Mouse (Mus musculus): ENCODE results near the gene Mtus2.

Gene Mtus2

DNA sequence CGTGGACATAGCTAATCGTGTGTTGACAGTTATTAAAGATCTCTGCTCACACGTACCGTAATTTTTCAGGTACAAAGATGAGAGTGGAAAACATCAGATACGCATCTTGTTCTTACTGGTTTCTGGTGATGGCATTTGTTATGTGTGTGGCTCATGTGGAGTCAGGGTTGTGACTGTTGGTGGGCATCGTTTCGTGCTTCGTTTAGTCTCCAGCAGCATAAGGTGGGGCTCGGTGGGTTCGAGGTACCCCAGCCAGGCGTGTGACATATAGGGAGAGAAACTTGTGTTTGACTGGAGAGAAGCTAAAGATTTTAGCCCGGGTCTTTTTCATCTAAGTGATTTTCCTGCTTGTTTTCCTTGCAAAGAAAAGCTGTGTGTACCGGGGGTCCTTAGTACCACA is 1.4 kb downstream of the Mtus2 start:
- DNase-seq = no peak

DNA sequence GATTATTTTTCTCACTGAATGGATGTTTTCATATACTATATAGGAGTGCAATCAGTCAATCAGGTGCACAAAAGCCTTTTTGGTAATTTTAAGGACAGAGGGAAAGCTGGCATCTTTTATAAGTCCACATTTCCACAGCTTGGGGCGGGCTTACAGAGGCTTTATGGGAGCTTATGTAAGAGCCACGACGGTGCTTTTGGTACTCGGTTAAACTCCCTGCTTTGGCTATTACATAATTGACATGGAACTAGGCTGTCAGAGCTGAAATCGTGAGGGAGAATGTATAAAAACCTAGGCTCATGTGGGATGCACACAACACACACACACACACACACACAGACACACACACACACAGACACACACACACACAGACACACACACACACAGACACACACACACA is 2.0 kb downstream of the Mtus2 start:
- no peak for DNase-seq

DNA sequence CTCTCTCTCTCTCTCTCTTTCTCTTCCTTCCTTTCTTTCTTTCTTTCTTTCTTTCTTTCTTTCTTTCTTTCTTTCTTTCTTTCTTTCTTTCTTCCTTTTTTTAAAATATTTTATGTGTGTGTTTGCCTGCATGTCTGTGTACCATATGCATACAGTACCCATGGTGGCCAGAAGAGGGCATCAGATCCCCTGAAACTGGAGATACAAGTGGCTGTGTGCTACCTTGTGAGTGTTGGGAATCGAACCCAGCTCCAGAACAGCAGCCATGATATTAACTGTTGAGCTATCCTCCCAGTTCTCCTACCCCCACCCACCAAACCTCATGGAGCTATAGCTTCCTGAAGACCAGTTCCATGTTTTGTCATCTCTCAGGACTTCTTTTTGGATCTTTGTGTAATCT is 3.7 kb downstream of the Mtus2 start:
- DNase-seq = peak in 1 of 2 experiments; percentile 20

DNA sequence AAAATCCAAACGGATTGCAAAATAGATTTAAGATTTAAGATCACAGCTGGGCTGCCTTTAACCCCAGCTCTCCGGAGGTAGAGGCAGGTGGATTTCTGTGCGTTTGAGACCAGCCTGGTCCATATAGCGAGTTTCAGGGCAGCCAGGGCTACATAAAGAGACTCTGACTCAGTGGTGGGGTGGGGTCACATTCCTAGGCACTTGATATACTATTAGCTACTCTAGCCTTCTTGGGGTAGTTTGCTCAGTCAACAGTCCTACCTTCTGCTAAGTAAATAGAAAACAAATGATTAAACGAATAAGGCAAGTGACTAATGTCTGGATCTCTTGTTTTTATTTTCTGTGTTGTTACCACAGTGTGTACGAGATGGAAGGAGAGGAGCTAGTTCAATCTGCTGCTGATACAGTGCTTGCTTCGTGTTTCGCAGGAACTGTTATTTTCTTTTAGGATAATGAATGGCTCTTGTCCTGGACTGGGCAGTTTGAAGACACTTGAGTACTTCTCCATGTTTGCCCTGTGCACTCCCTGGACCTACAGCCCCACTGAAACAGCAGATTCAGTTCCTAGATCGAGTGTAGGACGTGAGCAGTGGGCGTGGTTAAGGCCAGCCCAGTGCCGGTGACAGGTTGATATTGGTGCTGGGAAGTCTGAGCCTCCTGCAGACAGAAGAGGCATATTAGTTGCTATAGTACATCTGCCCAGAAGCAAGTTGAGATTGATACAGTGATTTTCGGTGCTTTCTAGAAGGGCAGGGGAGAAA is 6.9 kb downstream of the Mtus2 start:
- peak; percentile 10 to 12 for DNase-seq

DNA sequence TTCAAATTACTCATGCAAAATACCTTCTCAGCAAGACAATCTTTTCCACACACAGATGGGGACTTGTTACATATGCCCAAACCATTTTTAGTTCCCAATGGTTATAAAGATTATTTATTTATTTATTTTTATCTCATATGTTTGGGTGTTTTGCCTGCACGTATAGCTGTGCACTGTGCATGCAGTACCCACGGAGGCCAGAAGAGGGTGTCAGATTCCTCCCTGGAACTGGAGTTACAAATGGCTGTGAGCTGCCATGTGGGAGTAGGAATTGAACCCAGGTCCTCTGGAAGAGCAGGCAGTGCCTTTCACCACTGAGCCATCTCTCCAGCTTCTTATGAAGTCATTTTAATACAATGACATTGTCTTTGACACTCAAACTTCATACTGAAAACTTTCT is 7.7 kb downstream of the Mtus2 start:
- DNase-seq = peak; percentile 15 to 19

DNA sequence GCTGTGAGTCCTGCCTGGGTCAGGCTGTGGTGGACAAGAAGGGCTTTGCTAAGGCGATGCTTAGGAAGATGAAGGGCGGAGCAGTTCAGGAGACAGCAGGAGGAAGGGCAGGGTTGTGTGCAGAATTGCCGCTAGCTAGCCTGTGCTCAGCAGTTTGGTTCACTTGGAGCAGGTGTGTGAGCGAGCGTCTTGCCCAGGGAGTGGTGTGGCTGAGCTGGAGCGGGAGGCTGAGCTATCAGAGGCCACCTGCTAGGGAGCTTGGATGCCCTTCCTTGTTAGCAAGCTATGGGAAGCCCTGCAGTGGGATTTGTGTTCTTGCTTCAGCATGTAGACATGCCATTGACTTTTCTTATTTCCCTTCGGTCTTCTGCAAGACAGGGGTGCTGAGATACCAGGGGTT is 9.5 kb downstream of the Mtus2 start:
- no peak for DNase-seq

DNA sequence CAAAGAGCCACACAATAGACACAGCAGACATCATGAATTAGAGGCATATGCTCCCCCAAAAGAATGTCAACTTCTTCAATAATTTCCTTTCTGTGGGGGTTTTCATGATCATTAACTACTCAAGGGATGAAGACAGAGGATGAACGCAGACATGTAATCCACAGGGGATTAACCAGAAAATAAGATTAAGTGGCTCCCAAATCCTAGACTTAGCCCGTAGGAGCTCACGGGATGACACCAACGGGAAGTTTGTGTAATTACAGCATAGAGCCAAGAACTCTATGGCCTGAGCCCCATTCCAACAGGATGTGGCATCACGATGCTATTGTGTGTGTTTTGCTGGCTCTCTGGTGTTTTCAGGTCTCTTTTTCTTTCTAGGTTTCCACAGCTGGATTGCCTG is 12.4 kb downstream of the Mtus2 start:
- DNase-seq = no peak

DNA sequence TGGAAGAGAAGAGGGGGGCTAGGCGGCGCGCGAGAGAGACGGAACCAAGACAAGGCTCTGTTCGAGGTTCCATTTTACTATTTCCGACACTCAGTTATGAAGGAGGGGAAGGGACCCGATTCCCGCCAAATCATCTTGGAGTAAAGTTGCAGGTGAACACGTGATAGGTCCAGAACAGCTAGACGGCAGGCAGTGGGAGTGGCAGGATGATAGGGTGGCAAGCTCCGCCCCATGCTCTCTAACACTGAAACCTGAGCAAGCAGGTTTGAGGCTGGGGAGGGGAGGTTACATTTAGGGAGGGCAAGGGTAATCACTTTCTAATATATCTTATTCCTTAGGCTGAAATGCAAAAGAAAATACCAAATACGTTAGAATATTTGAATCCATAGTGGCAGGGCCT is 18.9 kb downstream of the Mtus2 start:
- no peak for DNase-seq

DNA sequence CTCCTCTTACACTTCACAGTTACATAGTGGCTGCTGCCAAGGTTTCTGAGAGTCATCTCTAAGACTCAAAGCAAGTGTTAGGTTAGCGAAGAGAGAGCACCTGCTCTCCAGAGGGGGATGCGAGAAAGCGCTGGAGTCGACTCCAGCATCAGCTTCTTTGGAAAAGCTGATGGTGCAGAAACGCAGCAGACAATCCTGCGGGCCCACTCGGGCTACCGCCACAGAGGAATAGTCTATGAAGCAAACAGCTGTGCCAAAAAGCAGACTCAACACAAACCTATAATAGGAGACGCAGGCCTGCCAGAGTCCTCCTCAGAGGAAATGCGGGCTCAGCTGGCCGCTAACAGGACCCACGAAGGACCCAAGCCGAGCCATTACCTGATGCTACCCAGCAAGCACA is 23.5 kb downstream of the Mtus2 start:
- DNase-seq = no peak

DNA sequence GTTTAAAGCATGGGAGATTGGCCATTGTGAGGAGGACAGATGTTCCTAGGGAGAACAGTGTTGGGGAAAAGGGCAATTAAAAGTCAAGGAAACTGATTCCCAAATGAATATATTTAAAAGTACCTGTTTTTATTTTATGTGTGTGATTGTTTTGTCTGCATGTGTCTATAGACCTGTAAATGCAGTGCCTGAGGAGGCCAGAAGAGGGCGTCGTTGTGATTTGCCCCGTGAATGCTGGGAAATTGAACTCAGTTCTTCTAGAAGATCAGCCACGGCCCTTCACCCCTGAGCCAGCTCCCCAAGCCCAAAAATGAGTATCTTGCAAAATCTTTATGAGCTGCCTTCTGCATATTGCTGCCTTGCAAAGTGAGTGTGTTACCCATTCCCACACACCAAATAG is 33.2 kb downstream of the Mtus2 start:
- DNase-seq = no peak

DNA sequence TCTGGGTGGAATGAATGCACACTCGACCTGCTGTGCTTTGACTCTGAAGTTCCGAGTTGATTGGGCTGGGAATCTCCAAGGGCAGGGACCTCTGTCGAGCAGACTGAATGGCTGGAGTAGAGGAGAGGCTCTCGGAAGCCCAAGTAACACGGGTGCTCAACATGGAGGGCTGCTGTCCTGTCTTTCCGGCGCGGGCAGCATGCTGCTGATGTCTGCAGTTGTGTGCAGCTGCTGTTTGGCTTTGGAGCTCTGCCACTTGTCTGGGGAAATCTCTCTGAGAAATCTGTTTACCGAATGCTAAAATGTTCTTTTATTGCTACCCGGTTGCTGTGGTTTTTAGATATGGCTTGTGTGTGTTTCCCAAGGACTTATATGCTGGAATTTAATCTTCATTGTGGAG is 33.7 kb downstream of the Mtus2 start:
- no peak for DNase-seq

DNA sequence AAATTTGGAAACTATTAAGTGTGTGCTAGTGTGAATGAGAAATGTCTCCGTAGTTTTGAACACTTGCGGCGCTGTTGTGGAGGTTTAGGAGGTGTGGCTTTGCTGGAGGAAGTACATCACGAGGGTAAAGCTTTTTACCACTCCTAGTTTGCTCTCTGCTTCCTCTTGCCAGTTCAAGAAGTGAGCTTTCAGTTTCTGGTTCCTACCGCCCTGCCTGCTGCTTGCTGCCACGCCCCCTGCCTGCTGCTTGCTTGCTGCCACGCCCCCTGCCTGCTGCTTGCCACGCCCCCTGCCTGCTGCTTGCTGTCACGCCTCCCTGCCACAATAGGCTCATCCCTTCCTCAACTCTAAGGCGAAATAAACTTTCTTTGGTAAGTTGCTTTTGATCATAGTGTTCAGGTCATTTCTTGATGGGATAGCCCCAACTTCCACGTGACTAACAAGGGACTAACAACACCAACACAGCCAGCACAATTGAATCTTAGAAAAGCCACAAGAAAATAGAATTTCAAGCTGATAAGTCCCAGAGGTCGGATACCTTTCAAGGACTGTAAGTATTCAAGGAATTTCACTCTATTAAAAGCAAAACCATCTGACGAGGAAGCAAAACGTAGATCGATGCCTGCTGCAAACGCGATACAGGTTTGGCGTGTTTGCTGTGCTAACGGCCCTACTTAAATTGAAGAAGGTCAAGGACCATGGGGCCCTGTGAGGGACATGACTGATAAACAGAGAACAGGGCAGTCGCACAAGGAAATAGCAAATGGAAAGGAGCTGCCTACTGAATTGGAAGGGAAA is 35.7 kb downstream of the Mtus2 start:
- peak; percentile 84 to 89 for DNase-seq

DNA sequence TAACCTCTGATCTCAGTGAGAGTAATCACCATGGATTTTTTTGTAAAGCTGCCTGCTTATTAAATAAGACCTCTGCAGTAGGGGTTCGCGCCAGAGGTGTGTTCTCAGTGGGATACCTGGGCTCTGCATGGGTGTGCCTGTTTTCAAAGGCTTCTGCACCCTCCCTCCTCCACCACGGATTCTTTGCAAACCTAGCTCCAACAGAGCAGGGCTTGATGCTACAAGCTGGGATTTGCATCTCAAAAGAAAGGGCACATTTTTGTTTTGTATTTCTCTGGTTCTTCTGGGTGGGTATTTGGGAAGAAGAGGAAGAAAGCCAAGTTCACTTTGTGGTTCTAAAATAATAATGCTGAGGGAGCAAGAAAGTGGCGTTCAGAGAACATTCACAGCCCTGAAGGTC is 48.1 kb downstream of the Mtus2 start:
- no peak for DNase-seq

DNA sequence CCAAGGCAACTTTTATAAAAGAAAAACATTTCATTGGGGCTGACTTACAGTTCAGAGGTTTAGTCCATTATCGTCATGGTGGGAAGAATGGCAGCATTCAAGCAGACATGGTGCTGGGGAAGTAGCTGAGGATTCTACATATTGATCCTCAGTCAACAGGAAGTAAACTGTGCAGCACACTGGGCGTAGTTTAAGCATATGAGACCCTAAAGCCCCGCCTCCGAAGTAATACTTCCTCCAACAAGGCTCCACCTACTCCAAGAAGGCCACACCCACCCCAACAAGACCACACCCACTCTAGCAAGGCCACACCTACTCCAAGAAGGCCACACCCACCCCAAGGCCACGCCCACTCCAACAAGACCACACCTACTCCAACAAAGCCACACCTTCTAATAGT is 55.0 kb downstream of the Mtus2 start:
- no peak for DNase-seq

DNA sequence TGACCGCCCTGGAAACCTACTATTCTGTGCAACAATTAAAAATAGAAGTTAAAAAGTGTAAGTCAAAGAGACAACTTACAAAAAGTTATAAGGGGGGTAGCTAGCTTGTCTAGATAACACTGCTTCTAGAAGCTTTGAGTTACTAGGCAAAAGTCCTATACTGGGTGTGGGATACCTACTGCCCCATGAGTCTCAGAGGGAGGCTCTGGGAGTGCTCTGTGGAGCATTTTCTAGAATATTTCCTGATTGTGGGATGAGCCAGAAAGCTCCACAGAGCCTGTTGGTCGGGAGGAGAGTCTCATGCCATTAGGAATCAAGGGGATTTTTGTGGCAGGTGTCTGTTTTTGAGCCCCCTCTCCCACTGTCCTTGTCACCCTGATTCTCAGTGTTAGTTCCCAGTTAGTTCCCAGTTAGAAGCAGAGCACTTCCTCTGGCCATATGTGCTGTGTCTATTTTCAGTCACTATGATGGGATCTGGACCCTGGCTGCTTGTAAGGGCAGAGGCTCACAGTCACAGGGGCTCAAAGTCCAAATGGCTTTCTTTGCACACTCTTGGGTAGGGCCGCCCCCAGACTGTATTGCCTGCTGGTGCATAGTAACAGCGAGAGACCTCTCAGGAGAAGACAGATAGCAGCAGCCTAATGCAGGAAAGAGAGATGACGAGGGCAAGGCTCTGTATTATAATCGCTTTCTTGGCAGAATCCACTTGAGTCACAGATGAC is 57.2 kb downstream of the Mtus2 start:
- DNase-seq = no peak

DNA sequence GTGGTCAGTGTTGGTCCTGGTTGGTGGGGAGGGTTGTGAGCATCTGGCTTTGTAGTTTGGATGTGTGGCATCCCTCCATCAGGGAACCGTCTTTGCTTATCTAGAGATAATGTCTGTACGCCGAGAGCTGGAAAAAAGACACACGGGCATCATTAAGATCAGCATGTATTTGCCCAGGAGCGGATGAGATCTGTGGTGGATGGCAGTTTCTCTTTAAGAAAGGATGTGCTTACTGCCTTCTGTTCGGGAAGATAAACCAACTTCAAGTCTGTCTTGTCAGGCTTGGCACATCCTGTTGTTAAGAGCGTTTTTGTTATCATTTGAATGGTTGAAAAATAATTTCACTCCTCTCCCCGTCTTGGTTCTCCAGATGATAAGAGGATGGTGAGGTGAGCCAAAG is 58.3 kb downstream of the Mtus2 start:
- no peak for DNase-seq

DNA sequence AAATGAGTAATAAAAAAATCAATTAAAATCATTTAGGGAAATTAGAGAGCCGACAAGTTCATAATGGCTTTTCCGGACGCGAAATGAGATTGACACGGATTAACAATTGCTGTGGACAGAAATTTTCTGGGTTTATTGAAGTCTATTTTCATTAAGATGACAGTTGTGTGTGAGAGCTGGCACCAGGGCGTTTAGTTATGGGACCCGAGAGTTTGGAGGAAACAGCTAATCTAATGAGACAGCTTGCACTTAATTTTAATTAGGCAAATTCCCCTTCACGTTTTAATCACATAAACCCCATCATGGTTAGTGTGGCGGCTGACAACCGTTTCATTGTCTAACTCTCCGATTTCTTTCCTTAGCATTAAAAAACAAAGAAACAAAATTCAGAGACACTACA is 60.3 kb downstream of the Mtus2 start:
- DNase-seq = no peak

DNA sequence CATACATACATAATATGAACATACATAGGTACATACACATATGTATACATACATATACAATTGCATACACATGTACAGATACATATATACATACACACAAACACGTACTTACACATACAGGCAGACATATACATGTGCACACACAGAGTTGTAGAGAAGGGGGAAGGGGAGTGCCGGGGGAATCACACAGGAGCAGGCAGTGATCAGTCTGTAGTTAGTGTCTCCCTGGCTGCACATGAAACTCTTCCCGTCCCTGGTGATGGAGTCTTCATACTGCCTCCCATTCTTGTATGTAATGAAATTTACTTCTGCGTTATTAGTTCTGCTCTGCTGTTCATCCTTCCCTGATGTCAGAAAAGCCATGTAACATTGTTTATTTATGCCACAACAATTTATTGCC is 65.7 kb downstream of the Mtus2 start:
- DNase-seq = no peak

DNA sequence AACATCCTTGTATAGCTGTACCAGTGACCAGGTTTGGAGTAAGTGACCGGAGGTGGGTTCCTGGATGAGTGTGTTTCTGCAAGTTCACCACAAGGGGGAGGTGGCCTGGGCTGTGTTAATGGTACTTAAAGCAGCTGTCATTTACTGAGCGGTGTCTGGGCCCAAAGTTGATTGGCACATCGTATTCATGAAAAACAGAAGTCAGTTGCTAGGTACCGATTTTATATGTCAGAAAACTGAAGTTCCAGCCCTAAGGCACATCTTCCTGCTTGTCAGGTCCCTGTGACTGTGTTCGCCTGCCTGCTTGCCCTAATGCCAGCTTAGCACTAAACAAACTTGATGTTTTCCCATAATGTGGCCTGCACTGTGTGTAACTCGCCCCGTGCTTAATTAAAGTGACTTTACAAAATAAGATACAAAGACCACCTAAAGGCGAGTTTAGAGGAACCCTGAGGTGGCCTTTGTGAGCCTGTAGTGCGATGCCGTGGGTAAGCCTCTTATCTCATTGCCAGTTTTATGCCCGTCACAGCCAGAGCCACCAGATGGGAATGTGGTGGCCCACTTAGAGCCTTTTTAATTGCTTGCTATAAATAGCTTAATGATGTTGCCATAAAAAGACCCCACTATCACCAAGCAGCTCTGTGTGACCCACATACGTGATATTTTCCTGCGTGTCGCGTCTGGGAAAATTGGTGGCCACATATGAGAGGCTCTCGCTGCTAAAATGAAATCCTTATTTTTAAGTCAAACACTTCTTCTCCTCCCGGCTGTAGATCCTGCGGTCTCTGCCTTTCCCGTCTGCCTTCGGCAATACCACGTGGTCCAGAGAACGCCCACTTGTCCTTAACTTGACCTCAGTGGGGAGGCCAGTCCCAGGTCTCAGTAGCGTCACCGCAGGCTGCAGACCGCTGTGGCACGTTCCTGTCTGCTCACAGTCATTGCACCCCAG is 69.6 kb downstream of the Mtus2 start:
- DNase-seq = peak; percentile 5 to 17

DNA sequence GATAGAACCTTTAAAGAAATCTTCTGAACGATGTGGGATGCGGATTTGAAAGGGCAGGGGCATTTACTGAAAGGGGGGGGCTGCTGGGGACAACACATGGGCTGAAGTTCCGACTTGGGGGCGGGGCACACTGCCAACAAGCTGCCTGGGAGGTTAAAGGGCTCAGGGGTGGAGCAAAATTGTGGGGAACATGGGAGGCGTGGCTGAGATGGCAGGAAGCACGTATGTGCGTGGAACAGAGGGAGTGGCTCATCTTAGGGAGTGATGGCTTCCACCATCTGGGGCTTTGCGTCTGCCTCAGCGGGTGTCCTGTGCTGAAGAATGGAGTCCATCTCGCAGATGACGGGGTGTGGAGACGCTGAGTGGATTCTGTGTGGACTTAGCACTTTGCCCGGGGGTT is 70.9 kb downstream of the Mtus2 start:
- DNase-seq = no peak

DNA sequence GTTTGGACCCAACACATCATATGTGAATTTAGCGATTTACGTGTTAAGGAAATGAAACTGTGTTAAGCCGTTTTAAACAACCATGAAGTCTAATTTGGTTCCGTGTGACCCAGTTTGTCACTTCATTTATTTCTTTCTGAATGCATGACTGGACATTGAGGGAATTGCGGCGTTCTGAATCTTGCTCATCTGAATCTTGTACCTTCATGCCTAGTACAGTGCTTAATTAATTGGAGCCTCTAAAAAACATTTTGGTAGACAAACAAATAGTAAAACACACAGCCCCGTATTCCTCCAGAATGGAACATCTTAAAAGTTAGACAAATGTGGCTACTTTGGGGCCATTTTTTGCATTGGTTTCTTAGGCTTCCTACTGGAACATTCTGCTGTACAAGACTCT is 84.5 kb downstream of the Mtus2 start:
- DNase-seq = no peak

DNA sequence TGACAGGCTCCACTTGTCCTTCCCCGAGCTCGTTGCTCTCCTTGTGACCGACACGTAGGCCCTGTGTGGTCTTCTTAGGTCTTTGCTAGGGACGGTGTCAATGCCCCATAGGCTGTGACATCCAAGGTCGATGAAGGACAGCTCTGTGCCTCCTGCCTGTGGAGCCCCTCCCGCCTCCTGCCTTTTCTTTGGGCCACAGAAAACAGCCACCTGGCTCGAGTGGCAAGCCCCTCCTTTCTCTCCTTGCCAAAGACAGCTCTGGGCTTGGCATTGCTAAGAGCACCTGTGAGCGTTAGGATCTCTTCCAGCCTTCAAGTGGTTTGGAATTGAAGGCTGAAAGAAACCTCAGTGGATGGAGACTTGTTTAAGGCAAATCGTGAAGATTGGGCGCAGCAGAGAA is 91.1 kb downstream of the Mtus2 start:
- no peak for DNase-seq

DNA sequence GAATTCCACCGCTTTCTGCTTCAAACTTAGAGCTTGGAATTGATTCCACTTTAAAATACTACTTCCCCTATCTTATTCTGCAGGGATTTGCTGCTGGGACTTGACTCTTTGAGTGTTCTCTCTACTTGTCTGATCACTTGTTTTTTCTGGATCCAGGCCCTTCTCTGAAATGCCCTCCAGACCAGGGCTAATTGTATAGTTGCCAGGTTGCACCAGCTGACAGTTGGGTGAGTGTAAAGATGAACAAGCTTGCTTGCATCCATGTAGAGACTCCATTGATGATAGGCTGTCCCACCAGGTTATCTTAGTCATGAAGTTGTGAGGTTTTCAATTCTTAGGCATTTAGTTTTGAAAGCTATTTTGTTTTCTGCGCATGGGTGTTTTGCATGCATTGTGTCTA is 92.2 kb downstream of the Mtus2 start:
- no peak for DNase-seq

All from kidney, postnatal 4 days (tissue).